Mouse (Mus musculus) kidney, embryonic 16.5 days (tissue): Measurements from ENCODE around the gene Podxl2. TPM values are rescaled to one million over a fixed set of nuclear protein-coding genes. Genes with fewer than 3 reads are reported as not detected.

ENCODE experiments used
- ATAC-seq: fragments of 200-750 bp; cut with Nextera tagmentation; 2 replicates; pipeline ENCODE4 v1.8.0; 2017; ENCODE audit warnings: moderate TSS enrichment; ENCODE audit not compliant: low FRiP score, low TSS enrichment
- H3K27ac ChIP-seq: fragments of 300-500 bp; sonication (generic); 2 replicates; pipeline ENCODE4 v1.5.1; 2014; ENCODE audit warnings: low read length
- H3K27me3 ChIP-seq: fragments of 300-500 bp; sonication (generic); 2 replicates; pipeline ENCODE4 v1.6.1; 2014; ENCODE audit warnings: low read length, control low read depth, mixed read lengths; ENCODE audit not compliant: insufficient read depth
- H3K36me3 ChIP-seq: fragments of 300-500 bp; sonication (generic); 2 replicates; pipeline ENCODE4 v1.6.1; 2014; ENCODE audit warnings: low read length, control low read depth, mixed read lengths; ENCODE audit not compliant: insufficient read depth
- H3K4me1 ChIP-seq: fragments of 300-500 bp; sonication (generic); 2 replicates; pipeline ENCODE4 v1.6.1; 2014; ENCODE audit warnings: low read length, control low read depth, mixed read lengths; ENCODE audit not compliant: insufficient read depth
- H3K4me2 ChIP-seq: fragments of 300-500 bp; sonication (generic); replicated peaks from 2 replicates; pipeline ENCODE4 v1.6.1; 2014; ENCODE audit warnings: low read depth, low read length
- H3K4me3 ChIP-seq: fragments of 300-500 bp; sonication (generic); 2 replicates; pipeline ENCODE4 v1.5.1; 2014; ENCODE audit warnings: mild to moderate bottlenecking, low read length
- H3K9ac ChIP-seq: fragments of 300-500 bp; sonication (generic); replicated peaks from 2 replicates; pipeline ENCODE4 v1.6.1; 2014; ENCODE audit warnings: low read length
- H3K9me3 ChIP-seq: fragments of 300-500 bp; sonication (generic); 2 replicates; pipeline ENCODE4 v1.6.1; 2016; ENCODE audit warnings: low read length, control low read depth
- whole genome bisulfite sequencing: fragments of 180-500 bp; shearing (Covaris S2); extraction: QIAGEN DNeasy Blood & Tissue Kit; methylation state at CpG from one replicate; pipeline ENCODE4 v1.1.7; 2014; 5-methylcytosine and 5-hydroxymethylcytosine counted together
- polyA plus RNA-seq: library from polyadenylated mRNA; unstranded; fragments of >200 nt; fragmentation: Nextera tagmentation; extraction: Ambion mirVana; gene quantifications from 2 replicates; pipeline ENCODE4 v1.2.1, GENCODE M21; 2015

Podxl2 gene
- polyA plus RNA-seq, 1 experiment from 2014 or later, result 48.9 TPM

DNA sequence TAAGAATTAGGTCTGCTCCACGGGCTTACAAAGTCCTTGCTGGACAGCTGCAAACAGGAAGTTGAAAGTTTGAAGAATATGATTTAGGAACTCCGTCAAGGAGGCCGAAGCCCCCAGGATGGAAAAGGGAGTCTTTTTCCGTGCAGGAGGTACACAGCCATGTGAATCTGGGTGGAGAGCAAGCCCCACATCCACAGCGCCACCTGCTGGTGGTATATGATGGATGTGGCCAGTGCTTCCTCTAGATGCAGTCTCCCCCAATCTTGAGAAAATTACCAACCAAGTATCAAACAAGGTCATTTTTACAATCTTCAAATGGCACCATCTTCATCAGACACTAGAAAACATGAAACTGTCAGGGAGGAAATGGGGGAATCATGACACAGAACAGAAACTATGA, 18.7 kb upstream of the Podxl2 start:
- H3K4me3 ChIP-seq, result no peak overlapping the region
- no peaks in the 10 kb centered on the region for H3K27me3 ChIP-seq
- no peaks in the 10 kb centered on the region for H3K9me3 ChIP-seq
- no peak for ATAC-seq
- no peak overlapping the region for H3K27ac ChIP-seq
- peaks cover 15% of the 10 kb centered on the region for H3K4me1 ChIP-seq
- H3K36me3 ChIP-seq, result peaks cover 66% of the 10 kb centered on the region
- H3K9ac ChIP-seq, result no peak overlapping the region
- H3K4me2 ChIP-seq, result no peak overlapping the region
- WGBS, result 60% methylated on average over 5 of the region's 5 CpGs

DNA sequence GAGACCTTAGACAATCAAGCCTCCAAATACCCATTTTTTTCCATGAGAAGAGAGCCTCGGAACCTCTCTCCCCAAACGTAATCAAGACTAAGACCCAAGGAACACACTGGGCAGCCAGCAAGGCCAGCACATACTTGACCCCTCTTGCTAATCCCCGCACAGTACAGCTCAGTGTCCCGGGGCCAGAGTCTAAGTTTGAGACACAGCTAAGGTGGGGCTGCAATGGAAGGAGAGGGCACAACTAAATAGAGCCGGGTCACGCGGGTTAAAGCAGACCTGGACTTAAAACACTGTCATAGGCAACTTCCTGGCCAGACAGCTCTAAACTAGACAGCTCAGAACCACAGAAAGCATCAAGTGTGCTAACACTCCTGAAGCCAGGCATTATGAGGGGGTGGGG, 16.0 kb upstream of the Podxl2 start:
- H3K27me3 ChIP-seq, result no peaks in the 10 kb centered on the region
- no peak for ATAC-seq
- WGBS, result 87% methylated on average over 7 of the region's 7 CpGs
- no peak overlapping the region for H3K27ac ChIP-seq
- H3K4me3 ChIP-seq, result no peak overlapping the region
- no peaks in the 10 kb centered on the region for H3K4me1 ChIP-seq
- H3K36me3 ChIP-seq, result peaks cover 86% of the 10 kb centered on the region
- no peaks in the 10 kb centered on the region for H3K9me3 ChIP-seq
- H3K9ac ChIP-seq, result no peak overlapping the region
- H3K4me2 ChIP-seq, result no peak overlapping the region

DNA sequence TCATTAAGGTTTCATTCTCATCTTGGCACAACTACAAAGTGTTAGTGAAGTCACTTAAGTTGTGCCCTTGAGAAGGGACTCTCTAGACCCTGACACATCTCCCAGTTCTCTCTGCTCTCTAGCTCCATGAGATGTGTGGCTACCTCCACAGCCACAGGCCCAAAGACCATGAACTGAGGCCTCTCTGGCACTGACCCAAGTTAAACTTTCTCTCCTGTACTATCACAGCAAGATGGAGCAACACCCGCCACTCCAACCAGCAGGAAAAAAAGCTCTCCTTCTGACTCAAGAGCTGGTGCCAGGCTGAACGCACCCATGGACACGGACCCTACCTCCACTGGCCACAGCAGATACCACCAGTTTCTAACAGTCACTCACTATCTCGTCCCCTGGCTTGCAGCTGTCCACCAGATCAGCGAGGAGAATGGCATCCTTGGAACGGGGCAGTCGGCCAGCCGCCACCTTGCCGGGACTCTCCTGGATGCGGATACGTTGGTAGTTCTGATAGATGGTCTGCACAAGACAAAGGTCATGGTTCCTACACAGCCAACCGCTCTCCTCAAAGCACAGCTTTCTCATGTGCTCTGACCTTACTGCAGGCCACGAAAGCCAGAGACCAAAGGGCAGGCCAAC, 14.7 kb upstream of the Podxl2 start:
- H3K4me2 ChIP-seq, result no peak overlapping the region
- peaks cover 96% of the 10 kb centered on the region for H3K36me3 ChIP-seq
- H3K9ac ChIP-seq, result no peak overlapping the region
- no peak overlapping the region for H3K4me3 ChIP-seq
- H3K27me3 ChIP-seq, result no peaks in the 10 kb centered on the region
- no peak overlapping the region for H3K27ac ChIP-seq
- 88% methylated on average over 13 of the region's 13 CpGs for WGBS
- ATAC-seq, result no peak
- H3K4me1 ChIP-seq, result no peaks in the 10 kb centered on the region
- no peaks in the 10 kb centered on the region for H3K9me3 ChIP-seq

DNA sequence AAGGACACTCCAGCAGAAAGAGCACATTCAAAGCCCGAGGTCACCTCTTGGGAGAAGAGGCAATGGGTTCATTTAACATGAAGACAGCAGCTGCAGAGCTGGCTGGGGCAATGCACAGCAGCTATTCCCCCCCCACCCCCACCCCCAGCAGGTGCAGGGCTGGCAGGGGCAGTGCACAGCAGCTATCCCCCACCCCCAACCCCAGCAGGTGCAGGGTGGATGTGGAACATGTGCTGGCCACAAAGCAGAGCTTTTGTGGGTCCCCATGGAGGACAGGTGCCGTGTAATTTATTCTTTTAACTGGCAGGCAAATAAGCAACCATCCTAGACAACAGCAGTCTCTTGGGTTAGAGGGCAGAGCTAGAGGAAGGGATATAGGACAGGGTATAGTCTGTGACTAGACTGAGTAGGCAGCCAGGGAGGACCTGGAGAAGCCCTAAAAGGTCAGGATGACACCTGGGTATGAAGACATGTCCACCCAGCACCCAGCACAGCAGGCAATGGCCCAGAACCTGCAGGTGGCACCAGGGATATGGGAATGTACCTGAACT, 11.6 kb upstream of the Podxl2 start:
- Histone ChIP-seq H3K27ac (no peak overlapping the region), H3K9ac (no peak overlapping the region), H3K9me3 (no peaks in the 10 kb centered on the region), H3K4me2 (no peak overlapping the region), H3K27me3 (no peaks in the 10 kb centered on the region), H3K4me3 (no peak overlapping the region), H3K36me3 (peaks cover 93% of the 10 kb centered on the region), H3K4me1 (no peaks in the 10 kb centered on the region)
- no peak for ATAC-seq
- 91% methylated on average over 2 of the region's 2 CpGs for WGBS

DNA sequence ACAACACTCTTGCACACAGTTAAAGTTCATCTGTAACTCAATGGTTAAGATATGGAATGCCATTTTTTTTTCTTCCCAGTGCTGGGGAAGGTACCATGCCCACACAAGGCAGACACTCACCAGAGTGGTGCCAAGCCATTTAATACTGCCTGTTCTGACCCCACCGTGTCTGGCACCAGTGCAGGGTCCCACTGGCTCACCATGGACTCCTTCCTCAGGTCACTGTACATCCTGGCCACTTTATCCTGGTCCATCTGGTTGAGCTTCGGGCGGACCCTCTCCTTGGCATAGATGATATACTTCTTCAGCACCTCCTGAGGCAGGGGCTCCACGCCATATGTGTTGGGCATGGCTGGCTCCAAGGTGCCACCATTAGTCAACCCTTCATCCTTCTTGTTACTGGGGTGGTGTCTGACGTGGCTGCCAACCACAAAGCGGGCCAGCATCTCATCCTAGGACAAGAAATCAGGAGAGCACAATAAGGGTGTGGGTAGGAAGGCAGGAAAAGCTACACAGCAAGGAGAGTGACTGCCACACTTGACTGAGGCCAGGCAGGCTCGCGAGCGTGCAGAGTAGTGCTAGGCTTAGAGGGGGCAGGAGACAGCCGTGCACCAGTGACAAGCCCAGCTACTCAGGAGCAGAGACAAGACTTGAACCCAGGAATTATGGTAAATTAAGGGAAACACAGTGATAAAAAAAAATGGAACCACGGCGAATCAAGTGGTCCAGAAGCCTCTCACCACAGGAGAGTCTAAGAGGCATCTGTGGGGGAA, 11.0 kb upstream of the Podxl2 start:
- ATAC-seq, result no peak
- H3K4me3 ChIP-seq, result no peak overlapping the region
- WGBS, result 94% methylated on average over 12 of the region's 12 CpGs
- H3K4me1 ChIP-seq, result no peaks in the 10 kb centered on the region
- no peak overlapping the region for H3K4me2 ChIP-seq
- H3K9me3 ChIP-seq, result no peaks in the 10 kb centered on the region
- peaks cover 88% of the 10 kb centered on the region for H3K36me3 ChIP-seq
- H3K27ac ChIP-seq, result no peak overlapping the region
- no peaks in the 10 kb centered on the region for H3K27me3 ChIP-seq
- no peak overlapping the region for H3K9ac ChIP-seq

DNA sequence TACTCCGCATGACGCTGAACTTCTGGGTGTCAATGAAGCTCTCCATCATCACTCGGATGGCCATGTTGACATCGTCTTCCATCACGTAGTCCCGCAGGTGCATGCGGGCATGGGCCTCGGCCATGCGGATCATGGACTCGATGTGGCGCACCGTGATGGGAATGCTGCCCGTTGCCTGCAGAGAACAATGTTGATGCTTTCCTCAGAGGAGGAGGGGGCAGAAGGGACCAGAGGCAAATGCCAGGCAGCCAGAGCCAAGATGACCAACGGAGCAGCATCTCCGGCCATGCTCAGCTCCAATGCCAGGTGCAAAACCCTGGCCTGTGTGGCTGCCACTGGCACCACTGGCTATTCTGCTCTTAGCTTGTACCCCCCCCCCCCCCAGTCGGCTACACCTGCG, 9.8 kb upstream of the Podxl2 start:
- no peak overlapping the region for H3K4me3 ChIP-seq
- H3K9ac ChIP-seq, result no peak overlapping the region
- WGBS, result 95% methylated on average over 17 of the region's 17 CpGs
- H3K27me3 ChIP-seq, result no peaks in the 10 kb centered on the region
- ATAC-seq, result no peak
- peaks cover 81% of the 10 kb centered on the region for H3K36me3 ChIP-seq
- no peak overlapping the region for H3K4me2 ChIP-seq
- no peaks in the 10 kb centered on the region for H3K4me1 ChIP-seq
- H3K27ac ChIP-seq, result no peak overlapping the region
- H3K9me3 ChIP-seq, result no peaks in the 10 kb centered on the region

DNA sequence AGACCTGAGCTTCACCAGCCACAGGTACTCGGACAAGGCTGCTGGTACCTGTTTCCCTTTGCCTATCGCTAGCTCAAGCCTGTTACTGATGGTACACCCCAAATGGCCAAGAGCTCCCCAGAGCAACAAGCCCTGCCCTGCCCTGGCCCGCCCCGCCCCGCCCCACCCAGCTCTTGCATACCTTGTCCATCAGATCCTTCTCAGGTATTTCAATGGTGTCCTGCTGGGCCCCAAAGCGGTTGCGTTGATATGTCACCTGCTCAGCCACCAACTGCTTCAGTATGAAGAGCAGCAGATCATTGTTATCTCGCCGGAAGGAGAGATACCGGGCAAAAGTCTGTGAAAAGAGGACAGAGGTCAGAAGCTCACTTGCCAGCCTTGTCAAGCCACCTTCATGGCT, 9.4 kb upstream of the Podxl2 start:
- WGBS, result 94% methylated on average over 10 of the region's 10 CpGs

DNA sequence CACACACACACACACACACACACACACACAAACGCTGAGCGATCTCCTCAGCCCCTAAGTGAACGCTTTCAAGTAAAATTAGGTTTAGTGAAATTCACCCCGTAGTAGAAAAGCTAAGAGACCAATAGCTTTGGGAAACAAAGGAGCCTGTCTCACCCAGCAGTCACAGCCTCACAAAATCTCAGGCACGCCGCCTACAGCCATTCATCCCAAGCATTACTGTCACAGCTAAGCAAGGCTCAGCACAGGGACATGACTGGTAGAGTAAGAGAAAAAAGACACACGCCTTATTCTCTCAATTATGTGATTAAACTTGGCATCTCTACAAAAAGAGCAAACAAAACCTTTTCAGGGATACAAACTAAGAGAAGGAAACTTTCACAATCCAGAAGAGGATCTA, 6.5 kb upstream of the Podxl2 start:
- H3K4me2 ChIP-seq, result no peak overlapping the region
- no peaks in the 10 kb centered on the region for H3K4me1 ChIP-seq
- H3K9me3 ChIP-seq, result peaks cover 3% of the 10 kb centered on the region; the same call in 1 of the 2 replicates
- H3K9ac ChIP-seq, result no peak overlapping the region
- WGBS, result 92% methylated on average over 7 of the region's 7 CpGs
- H3K27me3 ChIP-seq, result no peaks in the 10 kb centered on the region
- no peak overlapping the region for H3K27ac ChIP-seq
- H3K36me3 ChIP-seq, result peaks cover 48% of the 10 kb centered on the region
- H3K4me3 ChIP-seq, result no peak overlapping the region
- ATAC-seq, result no peak

More for the DNA sequence above, 9.4 kb upstream of the Podxl2 start:
- no peak overlapping the region for H3K27ac ChIP-seq
- no peak for ATAC-seq
- no peaks in the 10 kb centered on the region for H3K4me1 ChIP-seq
- no peak overlapping the region for H3K4me3 ChIP-seq
- H3K27me3 ChIP-seq, result no peaks in the 10 kb centered on the region
- peaks cover 76% of the 10 kb centered on the region for H3K36me3 ChIP-seq
- no peaks in the 10 kb centered on the region for H3K9me3 ChIP-seq
- no peak overlapping the region for H3K9ac ChIP-seq
- no peak overlapping the region for H3K4me2 ChIP-seq

DNA sequence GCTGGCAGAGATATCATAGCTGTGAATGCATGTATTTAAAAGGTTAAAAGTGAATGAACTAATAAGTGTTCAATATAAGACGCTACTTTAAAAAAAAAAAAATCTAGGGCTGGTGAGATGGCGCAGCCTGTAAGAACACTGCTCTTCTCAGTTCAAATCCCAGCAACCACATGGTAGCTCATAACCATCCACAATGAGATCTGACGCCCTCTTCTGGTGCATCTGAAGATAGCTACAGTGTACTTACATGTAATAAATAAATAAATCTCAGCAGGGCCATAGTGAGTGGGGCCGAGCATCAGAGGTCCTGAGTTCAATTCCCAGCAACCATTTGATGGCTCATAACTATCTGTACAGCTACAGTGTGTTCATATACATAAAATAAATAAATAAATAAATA, 4.6 kb upstream of the Podxl2 start:
- H3K27ac ChIP-seq, result no peak overlapping the region
- ATAC-seq, result no peak

More for the DNA sequence above, 4.6 kb upstream of the Podxl2 start:
- Histone ChIP-seq H3K9me3 (peaks cover 3% of the 10 kb centered on the region; the same call in 1 of the 2 replicates), H3K4me3 (no peak overlapping the region), H3K27me3 (peaks cover 2% of the 10 kb centered on the region; the same call in 1 of the 2 replicates), H3K9ac (no peak overlapping the region), H3K4me2 (no peak overlapping the region), H3K4me1 (peaks cover 4% of the 10 kb centered on the region), H3K36me3 (peaks cover 29% of the 10 kb centered on the region)
- WGBS, result 62% methylated on average over 4 of the region's 4 CpGs
